Mouse (Mus musculus) kidney, adult 9 months (tissue): ENCODE results near the gene Scyl2.
"Not testable (repeated sequence)": the region's sequence is repeated elsewhere in the genome, so short reads cannot be mapped to it uniquely, and the experiment has no call there.

Experiments used
- DNase-seq: peaks from one replicate; pipeline ENCODE4 v3.0.0; 2022

Gene Scyl2

DNA sequence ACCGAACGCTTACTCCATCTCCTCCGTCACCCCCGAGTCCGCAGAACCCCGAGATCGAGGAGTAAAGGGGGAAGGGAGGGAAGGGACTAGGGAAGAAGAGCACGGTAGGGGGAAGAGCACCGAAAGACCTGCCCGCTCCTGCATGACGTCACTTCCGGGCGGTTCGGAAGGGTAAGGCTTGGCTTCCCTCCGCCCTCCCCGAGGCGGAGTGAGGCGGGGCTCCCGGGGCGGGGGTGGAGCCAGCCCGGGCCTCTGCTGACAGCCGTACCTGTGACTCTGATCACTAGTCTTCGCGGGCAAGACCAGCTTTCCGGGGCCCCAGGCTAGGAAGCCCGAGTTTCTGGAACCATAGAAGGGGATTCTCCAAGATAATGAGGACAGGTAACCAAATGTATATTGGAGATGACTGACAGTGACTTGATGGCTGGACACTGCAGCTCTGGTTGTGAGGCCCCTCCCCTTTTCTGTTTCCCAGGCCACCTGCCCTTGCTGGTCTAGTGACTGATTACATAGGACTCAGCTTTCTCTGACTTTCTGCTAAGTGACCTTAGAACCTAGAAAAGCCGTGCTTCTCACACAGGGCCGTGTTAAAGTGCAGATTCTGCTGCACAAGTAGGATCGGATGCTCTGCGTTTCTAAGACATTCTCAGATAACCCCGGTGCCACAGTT lies at the start of gene Scyl2:
TSS of gene Scyl2 (minus strand) at position 147 of the 670 bp plus-strand sequence.
- peak; percentile 97 for DNase-seq

DNA sequence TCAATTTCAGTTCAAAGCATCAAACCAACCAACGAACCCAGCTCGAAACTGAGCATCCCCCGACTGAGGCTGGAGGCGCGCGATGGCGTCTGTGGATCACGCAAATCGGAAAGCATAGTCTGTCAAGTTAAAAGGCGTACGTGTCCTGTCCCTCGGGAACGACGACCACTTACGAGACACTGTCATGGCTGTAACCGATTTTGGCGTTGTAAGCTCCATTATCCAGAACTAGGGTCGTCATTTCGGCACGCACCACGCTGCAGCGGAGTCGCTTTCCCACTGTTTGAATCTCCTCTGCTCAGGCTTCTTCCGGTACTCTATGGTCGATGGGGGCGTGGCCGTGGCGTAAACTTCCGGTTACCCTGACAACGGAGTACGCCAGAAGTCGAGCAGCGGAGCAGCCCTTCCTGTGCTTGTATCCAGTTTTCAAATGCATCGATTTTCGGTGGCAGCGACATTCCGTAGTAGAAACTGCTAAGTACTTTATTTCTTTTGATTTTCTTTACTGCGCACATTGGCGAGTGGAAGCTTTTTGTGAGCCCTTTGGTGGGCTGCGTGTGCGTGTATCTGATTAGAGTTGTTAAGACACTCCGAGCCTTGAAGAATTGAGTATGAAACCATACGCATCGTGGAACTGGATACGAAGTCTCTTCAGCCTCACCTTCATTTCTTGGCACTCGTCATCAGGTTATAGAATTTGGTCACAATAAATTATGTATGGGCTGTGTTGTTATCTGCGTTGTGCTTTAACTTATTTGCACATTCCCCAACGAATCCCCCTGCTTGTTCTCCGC lies 46.1 kb upstream of the Scyl2 start, which contains the start of gene Actr6:
TSS of gene Actr6 (minus strand) at position 295 of the 794 bp plus-strand sequence.
- peak; percentile 96 for DNase-seq

DNA sequence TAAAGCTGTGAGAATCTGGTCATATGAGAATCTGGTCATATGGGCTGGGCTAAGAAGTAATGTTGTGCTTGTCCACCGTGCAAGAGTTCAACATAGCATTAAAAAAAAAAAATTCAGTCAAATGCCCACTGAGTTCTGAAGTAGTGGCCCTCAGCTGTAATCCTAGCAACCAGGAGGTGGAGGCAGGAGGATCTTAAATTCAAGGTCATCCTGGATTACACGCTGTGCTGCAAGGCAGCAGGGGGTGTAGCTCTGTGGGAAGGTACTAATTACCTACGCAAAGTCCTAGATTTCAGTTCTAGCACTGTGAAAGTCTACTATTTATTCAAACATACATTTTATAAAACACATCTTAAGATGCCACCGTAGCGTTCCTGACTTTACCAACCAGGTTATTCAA lies 45.3 kb upstream of the Scyl2 start:
- no peak for DNase-seq

DNA sequence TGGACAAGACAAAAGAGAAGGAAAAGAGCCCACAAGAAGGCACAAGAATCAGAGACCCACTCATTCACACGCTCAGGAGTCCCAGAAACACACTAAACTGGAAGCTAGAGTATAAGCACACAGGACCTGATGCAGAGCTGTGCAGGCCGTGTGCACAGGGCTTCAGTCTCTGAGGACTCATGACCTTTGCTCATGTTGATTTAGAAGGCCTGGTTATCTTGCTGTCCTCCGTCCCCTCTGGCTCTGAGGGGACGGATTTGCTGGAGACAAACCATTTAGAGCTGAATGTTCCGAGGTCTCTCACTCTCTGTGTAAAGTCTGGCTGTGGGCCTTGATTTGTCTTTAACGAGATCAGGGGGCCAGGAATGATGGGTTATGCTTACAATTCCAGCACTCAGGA lies 44.3 kb upstream of the Scyl2 start:
- DNase-seq = no peak

DNA sequence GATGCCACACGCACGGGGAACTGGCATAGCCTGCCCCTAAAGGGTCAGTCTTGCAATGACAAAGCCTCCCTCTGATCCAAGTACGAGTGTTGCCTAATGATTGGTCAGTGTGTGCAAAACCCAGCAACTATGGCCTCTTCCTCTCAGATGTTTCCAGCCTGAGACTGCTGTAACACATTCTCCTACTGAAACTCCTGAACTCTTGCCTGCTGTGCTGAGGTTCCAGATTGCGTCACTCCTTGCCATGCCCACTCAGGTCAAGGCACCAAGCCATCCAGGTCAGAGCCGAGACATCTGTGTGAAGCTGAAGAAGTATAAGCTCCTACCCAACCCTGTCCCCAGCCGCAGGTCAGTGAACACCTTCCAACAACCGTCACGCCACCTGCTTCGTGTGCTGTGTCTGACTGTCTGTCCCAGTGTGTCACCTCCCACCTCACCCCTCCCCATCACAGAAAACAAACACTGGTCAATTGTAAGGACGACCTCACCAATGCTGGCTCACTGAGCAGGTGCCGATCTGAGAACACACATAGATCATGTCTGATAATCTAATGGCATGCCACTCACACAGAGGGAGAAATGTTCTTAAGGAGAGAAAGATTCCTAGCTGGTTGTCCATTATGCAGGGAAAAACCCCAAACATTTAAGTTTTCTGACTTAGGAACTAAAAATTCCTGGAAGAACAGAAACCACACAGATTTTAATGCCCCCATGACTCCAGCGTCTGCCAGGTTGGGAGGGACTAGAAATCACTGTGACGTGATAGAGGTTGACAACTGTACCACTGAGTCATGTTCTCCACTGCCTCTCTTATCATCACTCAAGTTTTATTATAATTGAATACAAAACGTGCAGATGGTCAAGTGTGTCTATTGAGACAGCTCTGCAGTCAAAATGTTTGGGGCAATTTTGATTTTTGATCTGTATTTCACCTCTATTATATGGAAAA lies 36.4 kb upstream of the Scyl2 start:
- peak; percentile 79 for DNase-seq

DNA sequence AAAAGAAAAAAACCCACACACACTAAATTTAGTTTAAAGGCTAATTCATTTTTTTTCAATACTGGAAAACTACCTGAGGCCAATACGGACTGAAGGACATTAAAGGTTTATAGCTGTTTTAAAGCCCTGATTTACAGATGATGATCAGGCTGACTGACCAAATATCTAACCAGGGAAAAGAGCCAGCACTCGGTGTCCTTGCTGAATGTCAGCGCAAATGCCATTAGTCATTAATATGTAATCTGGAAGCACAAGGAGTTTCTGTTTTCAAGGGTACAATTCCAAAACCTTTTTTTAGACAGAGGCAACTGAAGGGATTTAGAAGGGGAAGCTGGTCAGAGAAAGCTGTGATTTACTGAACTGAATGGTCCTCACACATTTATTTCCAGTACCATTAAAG lies 34.7 kb upstream of the Scyl2 start:
- DNase-seq = peak; percentile 95

DNA sequence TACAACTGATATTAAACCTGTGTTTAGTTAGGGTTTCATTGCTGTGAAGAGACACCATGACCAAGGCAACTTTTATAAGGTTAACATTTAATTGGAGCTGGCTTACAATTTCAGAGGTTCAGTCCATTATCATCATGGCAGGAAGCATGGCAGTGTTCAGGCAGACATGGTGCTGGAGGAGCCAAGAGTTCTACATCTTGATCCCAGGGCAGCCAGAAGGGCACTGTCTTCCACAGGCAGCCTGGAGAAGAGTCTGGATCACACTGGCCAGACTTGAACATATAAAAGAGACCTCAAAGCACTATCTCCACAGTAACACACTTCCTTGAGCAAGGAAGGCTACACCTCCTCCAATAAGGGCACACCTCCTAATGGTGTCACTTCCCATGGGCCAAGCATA lies 34.2 kb upstream of the Scyl2 start:
- peak; percentile 57 for DNase-seq

DNA sequence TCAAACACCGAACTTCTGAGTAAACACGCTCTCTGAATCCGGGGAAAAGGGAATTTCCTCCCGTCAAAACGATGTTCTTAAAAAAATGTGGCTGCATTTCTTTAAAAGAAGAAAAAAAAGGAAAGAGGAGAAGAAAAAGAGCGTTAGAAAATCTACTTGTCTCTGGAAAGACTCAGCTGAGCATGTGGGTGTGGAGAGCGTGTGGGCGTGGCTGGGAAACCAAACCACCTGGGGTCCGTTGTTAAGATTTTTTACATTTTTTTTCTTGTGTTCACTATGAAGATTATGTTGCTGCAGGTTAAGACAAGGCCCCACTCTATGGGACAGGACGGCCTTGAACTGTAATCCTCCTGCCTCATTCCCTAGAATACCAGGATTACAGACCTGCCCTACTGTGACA lies 28.8 kb upstream of the Scyl2 start:
- no peak for DNase-seq

DNA sequence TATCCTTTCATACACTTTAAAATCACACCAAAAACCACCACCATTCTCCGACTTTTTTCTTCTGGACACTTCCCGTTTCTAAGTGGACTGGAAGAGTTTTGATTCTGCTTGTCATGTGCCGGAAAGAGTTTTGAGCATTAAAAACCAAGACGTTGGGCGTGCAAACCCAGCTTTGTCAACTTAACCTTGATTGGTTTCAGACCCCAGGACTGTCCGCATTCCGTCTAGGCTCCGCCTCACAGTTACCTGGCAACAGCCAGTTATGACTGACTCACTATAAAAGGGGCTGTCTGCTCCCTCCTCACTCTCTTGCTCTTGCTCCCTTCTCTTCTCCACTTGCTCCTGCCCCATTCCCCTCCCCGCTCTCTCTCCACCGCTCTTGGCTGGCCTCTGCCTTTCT lies 22.6 kb upstream of the Scyl2 start:
- no peak for DNase-seq

DNA sequence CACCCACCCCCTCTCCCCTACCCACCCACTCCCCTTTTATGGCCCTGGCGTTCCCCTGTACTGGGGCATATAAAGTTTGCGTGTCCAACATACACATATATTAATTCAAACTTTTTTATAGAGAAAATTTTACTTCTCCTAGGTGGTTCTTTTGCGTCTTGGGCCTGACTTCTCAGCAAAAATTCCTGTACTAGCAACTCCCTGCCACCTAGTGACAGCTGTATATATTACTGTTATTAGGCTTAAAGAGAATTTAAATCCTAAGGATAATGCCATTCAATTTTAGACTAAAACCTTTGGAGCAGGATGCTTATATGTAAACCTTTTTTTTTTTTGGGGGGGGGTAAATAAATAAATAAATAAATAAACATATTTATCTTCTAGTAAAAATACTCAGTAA lies 21.3 kb upstream of the Scyl2 start:
- no peak for DNase-seq

DNA sequence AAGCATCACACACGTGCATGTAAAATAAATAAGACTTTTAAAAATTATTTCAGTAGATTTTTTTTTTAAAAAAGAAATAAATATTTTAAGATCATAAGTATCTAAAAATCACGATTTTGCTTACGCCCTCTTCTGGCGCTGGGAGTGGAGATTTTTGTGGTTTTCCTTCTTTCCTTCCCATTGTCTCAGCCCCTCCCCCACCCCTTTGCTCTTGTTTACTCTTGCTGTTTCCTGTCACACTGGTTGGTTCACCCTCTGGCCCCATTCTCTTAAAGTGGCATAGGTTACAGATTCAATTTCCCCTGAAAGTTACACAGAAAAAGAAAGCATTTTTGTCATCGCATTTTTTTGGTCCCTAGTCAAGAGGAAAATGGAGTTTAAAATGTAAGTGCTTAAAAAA lies 17.0 kb upstream of the Scyl2 start:
- no peak for DNase-seq

DNA sequence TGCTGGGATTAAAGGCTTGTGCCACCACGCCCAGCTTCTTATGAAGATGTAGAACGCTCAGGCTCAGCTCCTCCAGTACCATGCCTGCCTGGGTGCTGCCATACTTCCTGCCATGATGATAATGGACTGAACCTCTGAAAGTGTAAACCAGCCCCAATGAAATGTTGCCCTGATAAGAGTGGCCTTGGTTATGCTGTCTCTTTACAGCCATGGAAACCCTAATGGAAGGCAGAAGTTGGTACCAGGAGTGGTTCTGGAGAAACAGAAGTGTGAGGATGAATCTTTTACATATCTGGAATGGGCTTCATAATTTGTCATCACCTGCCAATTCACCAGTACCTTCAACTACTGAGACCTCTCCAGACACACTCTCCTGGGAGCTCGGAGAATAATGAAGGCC lies 11.9 kb upstream of the Scyl2 start:
- no peak for DNase-seq

DNA sequence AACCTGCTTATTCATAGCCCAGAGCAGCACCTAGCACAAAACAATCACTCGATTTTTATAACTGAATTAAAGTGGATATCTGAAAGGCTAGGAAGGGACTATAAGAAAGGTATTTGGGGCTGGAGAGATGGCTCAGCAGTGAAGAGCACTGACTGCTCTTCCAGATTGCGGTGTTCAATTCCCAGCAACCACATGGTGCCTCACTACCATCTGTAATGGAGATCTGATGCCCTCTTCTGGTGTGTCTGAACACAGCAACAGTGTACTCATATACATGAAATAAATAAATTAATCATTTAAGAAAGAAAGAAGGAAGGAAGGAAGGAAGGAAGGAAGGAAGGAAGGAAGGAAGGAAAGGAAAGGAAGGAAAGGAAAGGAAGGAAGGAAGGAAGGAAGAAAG lies 10.2 kb upstream of the Scyl2 start:
- not testable (repeated sequence) for DNase-seq

DNA sequence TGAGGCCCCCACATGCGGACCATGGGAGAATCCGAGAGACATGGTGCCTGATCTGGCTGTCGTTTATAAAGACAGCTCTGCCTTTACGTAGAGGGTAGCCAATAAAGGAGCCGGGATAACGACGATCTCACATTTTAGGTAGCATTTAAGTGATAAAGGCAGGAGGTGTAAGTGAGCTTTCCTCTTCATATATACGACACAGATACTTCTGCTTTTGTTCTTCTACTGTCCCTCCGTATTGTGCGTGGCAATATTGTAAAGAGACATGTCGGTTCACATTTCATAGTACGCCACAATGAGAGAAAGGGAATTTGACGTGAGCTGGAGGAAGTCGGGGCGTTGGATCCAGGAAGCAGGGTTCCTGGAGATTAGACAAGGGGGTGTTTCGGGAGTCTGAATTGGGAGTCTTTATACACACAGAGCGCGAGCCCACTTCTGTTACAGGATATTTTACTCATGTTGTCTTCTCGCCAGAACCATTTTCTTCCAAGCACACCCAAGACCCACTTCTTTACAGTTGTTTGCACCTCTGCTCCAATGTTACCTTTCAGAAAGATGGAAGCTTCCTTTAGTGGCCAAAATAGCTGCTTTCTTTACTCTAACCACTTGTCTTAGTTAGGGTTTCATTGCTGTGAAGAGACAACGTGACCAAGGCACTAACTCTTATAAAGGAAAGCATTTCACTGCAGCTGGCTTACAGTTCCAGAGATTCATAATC lies 9.3 kb upstream of the Scyl2 start:
- no peak for DNase-seq

DNA sequence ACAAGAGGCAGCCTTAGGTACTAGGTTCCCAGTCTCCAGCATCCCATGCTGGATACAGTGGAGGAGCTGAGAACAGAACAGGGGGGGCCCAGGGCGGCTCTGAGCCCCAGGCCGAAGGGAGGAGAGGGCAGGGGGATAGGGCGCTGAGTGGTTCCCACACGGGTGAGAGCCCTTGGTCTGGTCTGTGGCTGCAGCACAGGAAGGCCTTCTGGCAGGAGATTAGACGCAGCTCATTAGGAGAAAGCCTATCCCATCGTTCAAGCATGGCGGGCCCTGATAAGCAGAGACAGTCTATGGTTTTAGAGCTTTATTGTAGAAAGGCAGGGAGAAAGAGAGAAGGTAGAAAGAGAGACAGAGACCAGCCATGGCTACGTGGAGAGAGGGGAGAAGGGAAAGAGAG lies 3.9 kb upstream of the Scyl2 start:
- DNase-seq = no peak

DNA sequence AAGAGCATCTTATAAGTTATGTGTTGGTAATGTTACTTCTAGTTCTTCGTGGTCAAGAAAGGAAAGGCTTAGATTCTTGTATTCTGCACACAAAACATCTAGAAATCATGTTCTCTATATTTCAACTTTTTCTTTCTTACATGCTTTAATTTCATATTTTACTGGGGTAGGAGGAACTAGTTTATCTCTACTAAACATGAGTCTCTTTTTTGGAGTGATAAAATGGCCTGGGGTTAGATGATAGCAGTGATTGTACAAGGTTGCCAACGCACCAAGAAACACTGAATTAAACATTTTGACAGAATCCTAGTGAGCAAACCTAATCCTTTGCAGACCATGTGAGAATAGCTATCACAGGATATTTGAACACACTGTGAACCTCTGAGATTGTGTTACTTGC lies 1.4 kb upstream of the Scyl2 start:
- DNase-seq = no peak

DNA sequence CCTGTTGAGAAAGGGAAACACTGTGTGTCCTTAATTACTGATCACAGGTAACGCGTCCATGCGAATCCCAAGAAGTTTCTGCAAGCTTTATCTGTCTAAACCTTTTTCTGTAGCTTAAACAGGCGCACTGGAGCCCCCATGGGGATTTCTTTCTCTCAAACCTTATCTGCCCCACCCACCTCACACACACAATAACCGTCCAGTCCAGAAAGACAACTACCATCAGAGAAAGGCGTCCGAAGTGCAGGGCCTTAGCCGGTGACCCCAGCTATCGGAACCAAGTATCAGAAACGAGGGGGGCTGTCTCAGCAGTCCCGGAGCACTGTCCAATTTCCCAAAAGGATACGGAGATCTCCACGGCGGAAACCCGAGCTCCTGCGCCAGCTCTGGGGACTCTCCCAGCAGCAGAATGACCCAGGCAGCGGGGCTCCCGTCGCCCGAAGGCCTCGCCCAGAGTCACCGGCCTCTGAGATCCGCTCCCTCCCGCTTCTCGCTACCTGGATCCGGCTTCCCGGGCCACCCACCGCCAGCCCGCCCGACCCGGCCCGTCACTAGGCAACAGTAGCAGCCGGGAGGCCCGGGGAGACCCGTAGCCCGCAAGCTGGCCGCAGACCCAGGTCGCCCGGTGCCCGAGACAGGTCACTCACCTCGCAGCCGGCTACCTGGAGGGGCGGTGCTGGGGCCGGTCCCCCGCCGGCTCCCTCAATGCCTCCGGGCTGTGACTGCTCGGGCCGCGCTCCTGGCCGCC lies 520 bp downstream of the Scyl2 start:
- peak; percentile 22 for DNase-seq

DNA sequence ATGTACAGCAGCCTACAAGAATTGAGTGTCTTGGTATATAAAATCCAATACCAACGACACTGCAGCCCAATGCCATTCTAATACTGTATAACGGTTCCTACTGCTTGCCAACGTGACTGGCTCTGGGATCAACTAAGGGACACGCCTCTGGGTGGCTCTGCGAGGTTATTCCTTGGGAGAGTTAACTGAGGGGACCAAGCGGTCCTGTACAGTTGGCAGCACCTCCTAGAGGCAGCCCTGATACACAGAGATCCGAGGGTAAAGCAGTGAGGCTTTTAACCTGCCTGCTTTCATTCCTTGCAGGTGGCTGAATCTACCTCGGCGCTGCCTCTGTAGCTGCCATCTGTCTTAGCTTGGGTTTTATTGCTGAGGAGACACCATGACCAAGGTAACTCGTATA lies 3.1 kb downstream of the Scyl2 start:
- no peak for DNase-seq

DNA sequence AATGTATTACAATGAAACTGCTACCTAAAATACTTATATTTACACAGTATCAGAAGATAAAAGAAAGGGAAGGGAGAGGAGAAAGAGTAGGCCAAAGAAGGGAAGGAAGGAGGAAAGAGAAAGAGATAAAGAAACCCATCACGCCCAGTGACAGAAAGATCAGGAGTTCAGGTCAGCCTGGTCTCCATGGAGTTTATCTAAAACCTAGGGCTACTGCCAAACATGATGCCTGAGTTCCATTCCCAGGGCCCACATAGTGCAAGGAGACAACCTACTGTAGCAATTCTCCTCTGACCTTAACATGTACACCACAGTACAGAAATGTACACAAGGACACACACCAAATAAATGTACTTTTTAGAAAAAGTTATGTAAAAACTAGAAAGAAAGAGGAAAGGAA lies 3.9 kb downstream of the Scyl2 start:
- DNase-seq = no peak

DNA sequence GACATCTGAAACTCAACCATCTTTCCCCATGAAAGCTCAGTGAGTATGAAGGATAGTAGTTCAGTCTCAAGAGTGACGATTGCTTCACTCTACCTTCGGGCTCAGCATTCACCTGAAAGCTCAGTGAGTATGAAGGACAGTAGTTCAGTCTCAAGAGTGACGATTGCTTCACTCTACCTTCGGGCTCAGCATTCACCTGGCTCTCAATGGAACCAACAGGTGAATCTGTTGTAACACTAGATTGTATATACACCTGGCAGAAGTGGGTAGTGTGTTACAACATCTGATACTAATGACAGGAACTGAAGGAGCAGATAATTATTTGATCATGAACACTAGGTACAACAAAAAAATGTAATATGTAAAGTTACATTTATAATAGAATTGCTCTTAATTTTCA lies 4.4 kb downstream of the Scyl2 start:
- DNase-seq = no peak

DNA sequence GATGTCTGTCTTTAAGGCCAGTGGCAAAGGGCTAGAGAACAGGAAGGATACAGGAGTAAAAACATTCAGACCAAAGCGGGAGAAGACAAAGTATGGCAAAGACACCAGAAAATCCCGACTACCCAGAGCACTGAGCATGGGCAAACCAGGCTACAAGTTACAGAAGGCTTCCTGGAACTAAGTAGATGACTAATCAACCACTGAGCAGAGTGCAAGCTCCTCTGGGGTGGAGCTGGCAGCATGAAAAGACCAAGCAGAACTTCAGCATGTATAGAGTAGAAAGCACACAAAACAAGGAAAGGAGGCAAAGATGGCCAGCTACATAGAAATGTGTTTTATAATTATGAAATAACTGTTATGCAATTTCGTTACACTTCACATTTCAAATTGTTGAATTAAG lies 5.6 kb downstream of the Scyl2 start:
- no peak for DNase-seq

DNA sequence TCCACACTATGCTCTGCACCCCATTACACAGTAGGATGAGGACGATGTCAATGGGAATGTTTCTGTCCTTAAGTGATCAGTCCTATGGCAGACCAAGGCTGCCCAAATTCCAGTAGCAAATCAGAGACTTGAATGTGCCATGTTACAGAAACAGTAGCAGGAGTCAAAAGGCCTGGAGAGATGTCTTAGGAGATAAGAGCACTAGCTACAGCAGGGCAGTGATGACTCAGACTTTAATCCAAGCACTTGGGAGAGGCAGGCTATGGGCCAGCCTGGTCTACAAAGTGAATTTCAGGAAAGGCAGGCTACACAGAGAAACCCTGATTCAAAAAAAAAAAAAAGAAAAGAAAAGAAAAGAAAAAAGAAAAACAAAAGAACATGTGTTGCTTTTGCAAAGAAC lies 6.6 kb downstream of the Scyl2 start:
- DNase-seq = no peak
